Mouse (Mus musculus) cerebellum, adult 2 months (tissue): ENCODE results near the gene Anxa6.

Source experiments
- CTCF ChIP-seq: fragments of 200-500 bp; IDR thresholded peaks from 2 replicates; pipeline ENCODE4 v1.5.1; 2011; ENCODE audit warnings: low read depth, mild to moderate bottlenecking, control low read depth, low read length, moderate library complexity, borderline replicate concordance; ENCODE audit not compliant: insufficient read depth
- POLR2A ChIP-seq: fragments of 200-500 bp; IDR thresholded peaks from 2 replicates; pipeline ENCODE4 v1.6.1; 2011; ENCODE audit warnings: low read length, control low read depth, borderline replicate concordance; ENCODE audit not compliant: insufficient read depth

DNA sequence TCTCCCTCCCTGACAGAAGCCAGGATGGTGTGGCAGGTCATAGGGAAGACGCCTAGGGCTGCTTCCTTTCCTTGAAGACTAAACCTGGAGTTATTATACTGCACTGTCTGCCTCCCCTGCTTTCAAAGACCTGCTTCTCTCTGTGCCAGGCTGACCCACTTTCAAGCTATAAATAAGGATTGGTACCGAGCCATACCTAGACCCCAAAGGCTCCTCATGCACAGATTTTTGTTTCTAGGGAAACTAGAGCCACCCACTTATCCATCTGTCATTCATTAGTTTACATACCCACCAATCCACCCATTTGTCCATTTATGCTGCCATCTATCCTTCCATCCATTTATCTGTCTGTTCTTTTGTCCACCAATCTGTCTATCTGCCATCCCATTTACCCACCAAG, 16.0 kb downstream of the Anxa6 start:
- TF ChIP-seq CTCF = no peak
- no peak for TF ChIP-seq POLR2A
